Mouse (Mus musculus) embryonic fibroblast, embryonic 13.5 days (primary cell): ENCODE results near the gene Ctsd.

Experiments
- CTCF ChIP-seq: IDR thresholded peaks from 2 replicates; pipeline ENCODE4 v1.5.1; 2011; ENCODE audit warnings: mild to moderate bottlenecking, control low read depth, low read length, moderate library complexity, borderline replicate concordance; ENCODE audit not compliant: insufficient read depth
- POLR2A ChIP-seq: IDR thresholded peaks from 2 replicates; pipeline ENCODE4 v1.6.1; 2011; ENCODE audit warnings: low read depth, mild to moderate bottlenecking, control low read depth, low read length, moderate library complexity

DNA sequence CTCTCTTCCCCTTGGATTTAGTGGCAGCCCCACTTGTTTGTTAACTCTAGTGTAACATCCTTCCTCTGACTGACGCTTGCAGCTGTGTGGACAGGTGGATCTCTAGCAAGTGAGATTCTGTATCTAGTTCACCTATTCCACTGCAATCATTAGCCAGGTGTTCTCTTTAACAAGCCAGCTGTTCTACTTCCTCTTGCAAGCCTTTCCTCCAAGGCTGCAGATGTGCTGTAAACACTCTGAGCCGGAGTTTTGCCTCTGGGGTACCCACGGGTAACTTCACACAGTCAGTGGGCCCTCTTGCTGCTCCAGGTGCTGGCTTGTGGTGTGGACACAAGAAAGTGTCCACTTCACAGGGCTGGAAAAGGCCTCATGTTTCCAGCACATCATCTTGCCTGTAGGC, 30.3 kb downstream of the Ctsd start:
- no peak for TF ChIP-seq CTCF
- TF ChIP-seq POLR2A: no peak
